Mouse (Mus musculus): ENCODE results near the gene Lrmda. TPM values are rescaled to one million over a fixed set of nuclear protein-coding genes. Genes with fewer than 3 reads are reported as not detected.
A peak's percentile ranks its signal among the peaks of the same experiment; 100 is the strongest.
"Not testable (repeated sequence)": the region's sequence is repeated elsewhere in the genome, so short reads cannot be mapped to it uniquely, and the experiment has no call there.

The Lrmda gene
- polyA plus RNA-seq, 1 experiment from 2014 or later: 0.22 TPM

DNA sequence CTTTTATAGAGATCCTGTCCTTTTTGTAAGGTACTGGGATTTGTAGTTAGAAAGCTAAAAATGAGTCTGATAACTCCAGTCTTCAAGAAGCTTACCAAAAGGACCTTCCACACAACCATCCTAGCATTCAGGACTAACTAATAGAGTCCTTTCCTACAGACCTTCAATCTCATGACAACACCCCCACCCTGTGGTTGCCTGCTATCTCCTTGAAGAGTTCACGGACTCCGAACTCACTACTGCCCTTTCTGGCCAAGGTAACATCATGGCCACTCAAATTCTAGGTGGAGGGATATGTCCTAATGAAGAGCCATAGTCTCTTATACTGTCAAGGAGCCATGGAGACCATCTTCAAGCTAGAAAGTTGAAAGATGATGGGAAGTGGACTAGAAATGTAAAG, 762.2 kb downstream of the Lrmda start:
- 84% methylated on average over 2 of the region's 2 CpGs for WGBS
- ATAC-seq (ENCODE audit: low FRiP score): no peak
- Histone ChIP-seq H3K4me3 (replicated peaks) (no peak overlapping the region), H3K27me3 (0 out of 2 replicates have a peak, but pooled peaks cover 3% of the 10 kb centered on the region), H3K9me3 (no peaks in the 10 kb centered on the region), H3K36me3 (replicated peaks) (no peaks in the 10 kb centered on the region), H3K9ac (no peak overlapping the region), H3K4me2 (no peak overlapping the region), H3K27ac (no peak overlapping the region), H3K4me1 (peaks cover 9% of the 10 kb centered on the region; the same call in 1 of the 2 replicates)

DNA sequence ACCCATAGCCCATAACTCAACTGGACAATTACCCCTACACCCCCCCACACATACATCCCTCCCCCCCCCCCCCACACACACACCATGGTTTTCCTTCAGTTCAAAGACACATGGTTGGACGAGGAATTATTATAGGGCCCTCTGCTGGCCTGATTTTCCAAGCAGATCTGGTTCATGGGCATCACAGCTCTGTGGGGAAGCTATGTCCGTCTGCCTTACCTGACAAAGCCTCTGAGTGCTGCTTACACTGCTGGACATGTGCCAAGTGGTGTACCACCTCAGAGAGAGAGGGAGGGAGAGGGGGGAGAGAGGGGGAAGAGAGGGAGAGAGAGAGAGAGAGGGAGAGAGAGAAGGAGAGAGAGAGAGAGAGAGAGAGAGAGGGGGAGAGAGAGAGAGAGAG, 762.9 kb downstream of the Lrmda start:
- 50% methylated on average over 2 of the region's 2 CpGs for WGBS

DNA sequence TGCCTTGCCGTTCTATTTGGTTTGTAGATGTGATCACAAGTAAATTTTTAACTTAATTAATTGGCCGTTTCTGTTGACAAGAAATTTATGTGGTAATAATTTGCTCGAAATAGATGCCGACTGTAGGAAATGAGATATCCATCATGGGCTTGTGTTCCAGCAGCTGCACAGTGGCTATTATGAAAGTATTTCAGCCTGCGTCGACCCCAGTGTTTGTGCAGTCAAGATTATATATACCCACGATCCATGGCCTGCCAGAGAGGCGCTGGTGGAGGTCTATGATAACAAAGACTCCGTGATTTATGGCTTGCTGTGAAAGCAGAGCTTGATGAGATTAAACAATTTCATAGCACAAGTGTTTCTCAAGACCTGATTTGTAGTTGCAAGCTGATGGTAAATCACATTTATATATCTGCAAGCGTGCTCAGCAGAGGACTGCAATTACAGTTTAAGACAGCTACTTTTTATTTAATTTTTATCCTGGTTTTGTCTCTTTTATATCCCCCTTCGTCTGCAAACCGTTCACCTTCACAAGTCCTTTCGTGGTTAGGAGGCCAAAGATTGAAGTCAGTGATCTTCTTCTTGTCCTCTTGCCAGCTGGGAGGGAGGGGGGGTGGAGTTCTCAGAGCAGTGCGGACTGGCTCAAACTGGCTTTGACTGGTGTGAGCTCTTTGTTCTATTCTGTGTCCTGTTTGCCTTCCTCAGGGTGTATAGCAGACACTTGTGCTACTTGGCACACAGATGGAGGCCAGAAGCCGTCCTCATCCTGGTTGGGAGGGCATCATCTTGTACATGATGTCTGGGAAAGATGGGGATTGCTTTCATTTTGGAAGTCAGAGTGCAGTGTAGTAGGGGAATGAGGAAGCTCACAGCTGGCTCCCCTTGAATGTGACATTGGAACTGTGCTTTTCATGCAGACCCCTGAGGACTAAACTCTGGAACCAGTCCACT, 764.0 kb downstream of the Lrmda start:
- H3K4me2 ChIP-seq: no peak overlapping the region
- ATAC-seq (ENCODE audit: low FRiP score): peak; percentile 55; the same call in 1 of the 2 replicates
- WGBS: 67% methylated on average over 15 of the region's 15 CpGs

More for the DNA sequence above, 762.9 kb downstream of the Lrmda start:
- Histone ChIP-seq H3K4me1 (peaks cover 9% of the 10 kb centered on the region; the same call in 1 of the 2 replicates), H3K4me3 (replicated peaks) (no peak overlapping the region), H3K27ac (no peak overlapping the region), H3K9ac (no peak overlapping the region), H3K36me3 (replicated peaks) (no peaks in the 10 kb centered on the region), H3K4me2 (no peak overlapping the region), H3K27me3 (0 out of 2 replicates have a peak, but pooled peaks cover 3% of the 10 kb centered on the region), H3K9me3 (no peaks in the 10 kb centered on the region)
- no peak for ATAC-seq (ENCODE audit: low FRiP score)

GRCm38 (mm10) chr14:22800020-22800419, 780.5 kb downstream of the Lrmda start:
- H3K27ac ChIP-seq: no peak overlapping the region
- no peak for ATAC-seq (ENCODE audit: low FRiP score)
- no peaks in the 10 kb centered on the region for H3K9me3 ChIP-seq
- no peak overlapping the region for H3K4me2 ChIP-seq
- H3K9ac ChIP-seq: no peak overlapping the region
- no peaks in the 10 kb centered on the region for H3K4me1 ChIP-seq
- peaks cover 19% of the 10 kb centered on the region for H3K27me3 ChIP-seq
- 89% methylated on average over 4 of the region's 4 CpGs for WGBS
- no peak overlapping the region for H3K4me3 ChIP-seq (replicated peaks)
- no peaks in the 10 kb centered on the region for H3K36me3 ChIP-seq (replicated peaks)

More for the DNA sequence above, 764.0 kb downstream of the Lrmda start:
- no peak overlapping the region for H3K4me3 ChIP-seq (replicated peaks)
- H3K36me3 ChIP-seq (replicated peaks): no peaks in the 10 kb centered on the region
- H3K9ac ChIP-seq: no peak overlapping the region
- H3K9me3 ChIP-seq: no peaks in the 10 kb centered on the region
- peaks cover 9% of the 10 kb centered on the region; the same call in 1 of the 2 replicates for H3K4me1 ChIP-seq
- 0 out of 2 replicates have a peak, but pooled peaks cover 3% of the 10 kb centered on the region for H3K27me3 ChIP-seq
- no peak overlapping the region for H3K27ac ChIP-seq

GRCm38 (mm10) chr14:22800871-22801636, 781.5 kb downstream of the Lrmda start:
- H3K36me3 ChIP-seq (replicated peaks): no peaks in the 10 kb centered on the region
- no peak overlapping the region for H3K9ac ChIP-seq
- peaks cover 22% of the 10 kb centered on the region for H3K27me3 ChIP-seq
- no peak overlapping the region for H3K27ac ChIP-seq
- no peaks in the 10 kb centered on the region for H3K9me3 ChIP-seq
- ATAC-seq (ENCODE audit: low FRiP score): no peak
- no peak overlapping the region for H3K4me3 ChIP-seq (replicated peaks)
- H3K4me1 ChIP-seq: peaks cover 5% of the 10 kb centered on the region; the same call in 1 of the 2 replicates
- H3K4me2 ChIP-seq: no peak overlapping the region
- 65% methylated on average over 13 of the region's 13 CpGs for WGBS

DNA sequence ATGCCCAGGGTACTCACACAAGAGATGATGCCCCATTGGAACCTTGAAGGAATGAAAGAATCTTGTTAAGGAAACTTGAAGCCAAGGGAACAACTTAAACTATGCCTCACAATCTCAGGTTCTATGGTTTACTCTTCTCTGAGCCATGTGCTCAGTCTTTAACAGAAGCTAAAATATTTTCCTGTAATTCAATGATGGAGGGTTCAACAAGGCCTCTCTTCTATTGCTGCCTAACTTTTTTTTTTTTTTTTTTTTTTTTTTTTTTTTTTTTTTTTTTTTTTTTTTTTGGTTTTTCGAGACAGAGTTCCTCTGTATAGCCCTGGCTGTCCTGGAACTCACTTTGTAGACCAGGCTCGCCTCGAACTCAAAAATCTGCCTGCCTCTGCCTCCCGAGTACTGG, 782.2 kb downstream of the Lrmda start:
- not testable (repeated sequence) for H3K27ac ChIP-seq; H3K9me3 ChIP-seq; H3K4me3 ChIP-seq (replicated peaks); H3K9ac ChIP-seq; H3K4me2 ChIP-seq; H3K36me3 ChIP-seq (replicated peaks); ATAC-seq (ENCODE audit: low FRiP score)
- peaks cover 29% of the 10 kb centered on the region for H3K27me3 ChIP-seq
- 78% methylated on average over 4 of the region's 4 CpGs for WGBS
- peaks cover 11% of the 10 kb centered on the region; the same call in 1 of the 2 replicates for H3K4me1 ChIP-seq

DNA sequence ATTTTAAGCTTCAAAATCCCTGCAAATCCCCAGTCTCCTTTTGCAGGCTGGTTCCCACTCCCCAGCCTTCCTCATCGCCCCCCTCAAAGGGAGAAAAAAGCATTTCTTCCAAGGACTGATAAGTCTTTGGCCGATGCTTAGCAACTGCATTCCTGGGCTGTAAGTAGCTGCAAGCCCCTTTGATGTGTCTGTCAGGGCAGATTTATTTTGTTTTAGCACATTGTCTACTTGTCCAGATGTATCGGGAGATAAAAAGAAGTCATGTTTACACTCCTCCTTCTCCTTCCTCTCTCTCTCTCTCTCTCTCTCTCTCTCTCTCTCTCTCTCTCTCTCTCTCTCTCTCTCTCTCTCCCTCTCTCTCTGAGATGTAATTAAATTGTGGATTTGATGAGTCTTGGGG, 787.8 kb downstream of the Lrmda start:
- Histone ChIP-seq H3K27me3 (peaks cover 47% of the 10 kb centered on the region), H3K36me3 (replicated peaks) (no peaks in the 10 kb centered on the region), H3K4me3 (replicated peaks) (no peak overlapping the region), H3K27ac (peak overlapping the region; percentile 47; the same call in 1 of the 2 replicates), H3K4me2 (peak overlapping the region; percentile 48), H3K9me3 (no peaks in the 10 kb centered on the region), H3K4me1 (peaks cover 32% of the 10 kb centered on the region), H3K9ac (no peak overlapping the region)
- WGBS: 2% methylated on average over 3 of the region's 3 CpGs
- no peak for ATAC-seq (ENCODE audit: low FRiP score)

- ATAC-seq (ENCODE audit: low FRiP score): peak; percentile 85
- Histone ChIP-seq H3K9me3 (no peaks in the 10 kb centered on the region), H3K4me1 (peaks cover 35% of the 10 kb centered on the region), H3K27me3 (peaks cover 50% of the 10 kb centered on the region), H3K9ac (no peak overlapping the region; the same call in 1 of the 2 replicates), H3K27ac (peak overlapping the region; percentile 47; the same call in 1 of the 2 replicates), H3K4me2 (peak overlapping the region; percentile 48), H3K36me3 (replicated peaks) (no peaks in the 10 kb centered on the region), H3K4me3 (replicated peaks) (0 out of 2 replicates have a peak overlapping the region, but pooled peaks have one; percentile 11)
- WGBS: under 1% methylated on average over 20 of the region's 20 CpGs
Observed at GRCm38 (mm10) chr14:22807726-22808594, 788.4 kb downstream of the Lrmda start.

GRCm38 (mm10) chr14:22808595-22809166, 789.2 kb downstream of the Lrmda start:
- no peaks in the 10 kb centered on the region for H3K9me3 ChIP-seq
- no peak overlapping the region for H3K27ac ChIP-seq
- H3K27me3 ChIP-seq: peaks cover 51% of the 10 kb centered on the region
- no peaks in the 10 kb centered on the region for H3K36me3 ChIP-seq (replicated peaks)
- H3K9ac ChIP-seq: no peak overlapping the region
- ATAC-seq (ENCODE audit: low FRiP score): peak; percentile 72
- H3K4me1 ChIP-seq: peaks cover 42% of the 10 kb centered on the region
- 12% methylated on average over 5 of the region's 5 CpGs for WGBS
- H3K4me3 ChIP-seq (replicated peaks): no peak overlapping the region
- 0 out of 2 replicates have a peak overlapping the region, but pooled peaks have one; percentile 48 for H3K4me2 ChIP-seq

GRCm38 (mm10) chr14:22809229-22809628, 789.7 kb downstream of the Lrmda start:
- 30% methylated on average over 3 of the region's 3 CpGs for WGBS
- Histone ChIP-seq H3K9ac (no peak overlapping the region), H3K4me2 (no peak overlapping the region), H3K4me3 (replicated peaks) (no peak overlapping the region), H3K27me3 (peaks cover 55% of the 10 kb centered on the region), H3K9me3 (no peaks in the 10 kb centered on the region), H3K27ac (no peak overlapping the region), H3K4me1 (peaks cover 43% of the 10 kb centered on the region), H3K36me3 (replicated peaks) (no peaks in the 10 kb centered on the region)
- no peak for ATAC-seq (ENCODE audit: low FRiP score)

DNA sequence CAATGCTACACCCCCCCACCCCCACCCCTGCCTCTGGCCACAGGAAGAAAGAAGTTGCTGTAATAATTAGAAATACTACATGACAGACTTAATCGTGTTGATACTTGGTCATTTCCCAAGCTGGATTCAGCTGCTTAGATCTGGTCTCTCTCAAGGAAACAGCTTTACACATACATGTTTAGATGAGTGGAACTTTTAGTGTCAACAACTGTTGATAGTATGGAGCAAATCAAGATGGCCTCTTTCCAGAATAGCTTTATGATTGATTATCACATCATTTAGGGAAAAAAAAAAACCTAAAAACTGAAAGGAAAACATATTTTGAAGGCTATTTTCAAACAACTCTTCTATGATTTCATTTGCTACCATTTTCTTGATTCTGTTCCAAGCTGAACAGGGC, 791.0 kb downstream of the Lrmda start:
- Histone ChIP-seq H3K36me3 (replicated peaks) (no peaks in the 10 kb centered on the region), H3K9me3 (no peaks in the 10 kb centered on the region), H3K27me3 (peaks cover 63% of the 10 kb centered on the region), H3K27ac (no peak overlapping the region), H3K4me2 (no peak overlapping the region), H3K4me3 (replicated peaks) (no peak overlapping the region), H3K9ac (no peak overlapping the region), H3K4me1 (peaks cover 43% of the 10 kb centered on the region)
- 71% methylated on average over 1 of the region's 1 CpGs for WGBS
- ATAC-seq (ENCODE audit: low FRiP score): no peak
